Mouse (Mus musculus): ENCODE data around the gene Il1f9. TPM values are rescaled to one million over a fixed set of nuclear protein-coding genes. Genes with fewer than 3 reads are reported as not detected.
A peak's percentile ranks its signal among the peaks of the same experiment; 100 is the strongest.

Il1f9 gene
- polyA plus RNA-seq, 1 experiment from 2014 or later = 0.11 TPM

DNA sequence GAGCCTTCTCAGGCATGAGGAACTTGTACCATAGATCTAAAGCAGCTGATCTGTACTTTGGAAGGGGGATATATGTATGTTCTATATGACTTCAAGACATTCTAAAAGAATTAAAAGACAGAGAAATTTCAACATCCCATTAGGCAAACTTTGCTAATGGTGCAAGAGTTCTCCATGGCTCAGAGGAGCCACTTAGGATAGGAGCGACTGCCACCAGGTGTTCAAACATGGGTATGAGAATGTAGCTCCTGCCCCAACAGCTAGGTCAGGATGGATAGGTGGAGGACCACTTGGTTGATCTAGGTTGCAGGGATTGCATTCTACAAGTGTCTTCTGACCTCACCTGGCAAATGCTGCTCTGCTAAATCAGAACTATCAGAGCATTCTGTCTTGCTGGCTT, 1.9 kb downstream of the Il1f9 start:
- no peaks in the 10 kb centered on the region for H3K9me3 ChIP-seq (replicated peaks; ENCODE audit: low read length)
- no peak overlapping the region for H3K4me3 ChIP-seq (replicated peaks; ENCODE audit: low read depth, low read length)
- DNase-seq (ENCODE audit: low spot score) (no peak), ATAC-seq (replicated peaks; ENCODE audit: low FRiP score, low read depth) (no peak)
- H3K36me3 ChIP-seq (ENCODE audit: insufficient read depth, low read length) = no peaks in the 10 kb centered on the region
- peak; percentile 37; the same call in 1 of the 2 replicates for TF ChIP-seq CTCF (IDR thresholded peaks at IDR 0.05; ENCODE audit: low read depth)
- H3K27me3 ChIP-seq (ENCODE audit: insufficient read depth, low read length) = no peaks in the 10 kb centered on the region
- H3K27ac ChIP-seq = no peak overlapping the region
- H3K4me2 ChIP-seq (ENCODE audit: low read length) = no peak overlapping the region
- H3K4me1 ChIP-seq (replicated peaks; ENCODE audit: insufficient read depth, low read length) = no peaks in the 10 kb centered on the region
- no peak overlapping the region for H3K9ac ChIP-seq (ENCODE audit: low read depth, low read length)
- 63% methylated on average over 1 of the region's 1 CpGs for WGBS

DNA sequence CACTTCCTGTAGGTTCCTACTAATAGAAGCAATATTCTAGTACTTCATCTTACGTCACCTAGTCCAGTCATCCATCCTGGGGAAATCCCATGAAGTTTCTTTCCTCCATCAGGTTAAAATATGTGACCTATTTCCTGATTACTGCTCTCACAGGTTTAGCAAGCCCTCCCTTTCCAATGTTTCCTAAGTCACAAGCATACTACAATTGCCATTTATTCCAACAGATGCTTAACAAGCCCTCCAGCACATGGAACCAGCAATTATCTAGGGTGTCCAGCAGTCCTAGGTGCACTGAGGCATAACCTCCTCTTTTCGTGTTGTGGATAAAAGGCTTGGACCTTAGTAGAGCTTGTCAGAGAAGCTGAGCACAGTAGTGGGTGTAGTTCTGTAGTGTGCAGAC, 28.8 kb downstream of the Il1f9 start, which contains the start of gene Il1f6:
Gene Il1f6 (plus strand): TSS at position 301 of the 400 bp plus-strand sequence.
- peak; percentile 6 for DNase-seq (ENCODE audit: low spot score)
- Histone ChIP-seq H3K27me3 (ENCODE audit: insufficient read depth, low read length) (no peaks in the 10 kb centered on the region), H3K27ac (no peak within 1 kb of the TSS), H3K9me3 (replicated peaks; ENCODE audit: low read length) (no peaks in the 10 kb centered on the region), H3K4me1 (replicated peaks; ENCODE audit: insufficient read depth, low read length) (no peaks in the 10 kb centered on the region), H3K4me3 (replicated peaks; ENCODE audit: low read depth, low read length) (no peak within 1 kb of the TSS), H3K9ac (ENCODE audit: low read depth, low read length) (no peak within 1 kb of the TSS), H3K4me2 (ENCODE audit: low read length) (no peak within 1 kb of the TSS), H3K36me3 (ENCODE audit: insufficient read depth, low read length) (no peaks in the 10 kb centered on the region)
- WGBS = 53% methylated on average over 2 of the region's 2 CpGs
- no peak for TF ChIP-seq CTCF (IDR thresholded peaks at IDR 0.05; ENCODE audit: low read depth)
- no peak for ATAC-seq (replicated peaks; ENCODE audit: low FRiP score, low read depth)

GRCm38 (mm10) chr2:24227191-24227590, 40.9 kb downstream of the Il1f9 start:
- no peaks in the 10 kb centered on the region for H3K9me3 ChIP-seq (replicated peaks; ENCODE audit: low read length)
- 73% methylated on average over 2 of the region's 2 CpGs for WGBS
- no peak overlapping the region for H3K4me2 ChIP-seq (ENCODE audit: low read length)
- no peak for ATAC-seq (replicated peaks; ENCODE audit: low FRiP score, low read depth)
- DNase-seq (ENCODE audit: low spot score) = no peak
- H3K27me3 ChIP-seq (ENCODE audit: insufficient read depth, low read length) = no peaks in the 10 kb centered on the region
- H3K9ac ChIP-seq (ENCODE audit: low read depth, low read length) = no peak overlapping the region
- H3K4me1 ChIP-seq (replicated peaks; ENCODE audit: insufficient read depth, low read length) = no peaks in the 10 kb centered on the region
- no peak for TF ChIP-seq CTCF (IDR thresholded peaks at IDR 0.05; ENCODE audit: low read depth)
- H3K4me3 ChIP-seq (replicated peaks; ENCODE audit: low read depth, low read length) = no peak overlapping the region
- H3K36me3 ChIP-seq (ENCODE audit: insufficient read depth, low read length) = no peaks in the 10 kb centered on the region
- H3K27ac ChIP-seq = no peak overlapping the region

Other genes starting within 250 kb of the Il1f9 start
- 5.3 and 5.8 TPM in 2 replicates for gene Hnmt, start 137.1 kb upstream of the Il1f9 start, polyA plus RNA-seq (2015; fragmentation: Nextera tagmentation; extraction: Ambion mirVana)
- gene Tbpl2, start 89.9 kb upstream of the Il1f9 start, polyA plus RNA-seq (2015; fragmentation: Nextera tagmentation; extraction: Ambion mirVana) = not detected in 2 replicates
- gene Il1f8, start 33.3 kb upstream of the Il1f9 start, polyA plus RNA-seq (2015; fragmentation: Nextera tagmentation; extraction: Ambion mirVana) = not detected in 2 replicates
- gene Il1f6, start 28.9 kb downstream of the Il1f9 start, polyA plus RNA-seq (2015; fragmentation: Nextera tagmentation; extraction: Ambion mirVana) = 0.58 and 0.93 TPM in 2 replicates
- gene Il1f5, start 90.5 kb downstream of the Il1f9 start, polyA plus RNA-seq (2015; fragmentation: Nextera tagmentation; extraction: Ambion mirVana) = 0.45 TPM in 2 replicates
- not detected in 2 replicates for gene Il1f10, start 104.7 kb downstream of the Il1f9 start, polyA plus RNA-seq (2015; fragmentation: Nextera tagmentation; extraction: Ambion mirVana)
- 0.92 TPM in 2 replicates for gene Il1rn, start 150.4 kb downstream of the Il1f9 start, polyA plus RNA-seq (2015; fragmentation: Nextera tagmentation; extraction: Ambion mirVana)
- 2.2 and 2.3 TPM in 2 replicates for gene Psd4, start 181.1 kb downstream of the Il1f9 start, polyA plus RNA-seq (2015; fragmentation: Nextera tagmentation; extraction: Ambion mirVana)